Mouse (Mus musculus) c-Kit-positive CD71-negative TER-119-negative erythroid progenitor cells, embryonic 14.5 days (primary cell): ENCODE measurements around the gene Rps6ka1.
"Not testable (repeated sequence)": the region's sequence is repeated elsewhere in the genome, so short reads cannot be mapped to it uniquely, and the experiment has no call there.

Experiments
- DNase-seq: peaks from one replicate; pipeline ENCODE4 v3.0.0-alpha.2; 2013; ENCODE audit warnings: low read depth

Rps6ka1 gene

DNA sequence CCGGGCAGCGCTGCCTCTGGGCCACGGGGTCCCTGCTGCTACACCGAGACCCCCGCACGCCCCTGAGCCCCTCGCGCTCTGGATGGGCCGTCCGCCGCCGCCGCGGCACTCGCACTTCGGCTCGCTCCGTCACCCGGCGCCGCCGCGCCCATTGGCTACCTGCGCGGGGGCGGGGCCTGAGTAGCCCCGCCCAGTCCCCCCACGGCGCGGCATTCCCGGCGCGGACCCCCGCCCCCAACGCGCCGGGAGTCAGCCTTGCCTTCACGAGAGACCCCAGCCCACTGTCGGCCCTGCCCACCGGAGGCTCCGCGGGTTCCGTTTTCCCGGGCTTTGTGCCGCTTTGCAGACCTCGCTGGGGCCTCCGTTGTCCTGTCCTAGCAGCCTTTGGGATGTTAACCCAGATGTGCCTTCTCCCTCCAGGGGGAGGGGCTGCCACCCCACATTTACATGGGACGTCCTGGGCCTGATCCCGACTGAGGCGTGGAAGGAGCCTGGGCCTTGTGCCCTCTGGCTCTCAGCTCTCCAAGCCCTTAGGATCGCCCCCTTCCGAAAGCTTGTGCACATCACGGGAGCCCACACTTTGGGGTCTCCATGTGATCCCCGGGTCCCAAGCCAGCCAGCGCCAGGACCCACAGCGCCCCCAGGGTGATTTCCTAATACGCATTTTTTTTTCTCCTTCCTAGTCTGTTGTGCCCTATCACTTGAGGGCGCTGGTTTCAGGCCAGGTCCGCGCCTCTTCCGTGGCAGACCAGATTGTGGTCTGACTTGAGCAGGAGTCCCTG, at the start of gene Rps6ka1:
Gene Rps6ka1 (minus strand): TSS at position 126 of the 782 bp plus-strand sequence.
- no peak for DNase-seq

DNA sequence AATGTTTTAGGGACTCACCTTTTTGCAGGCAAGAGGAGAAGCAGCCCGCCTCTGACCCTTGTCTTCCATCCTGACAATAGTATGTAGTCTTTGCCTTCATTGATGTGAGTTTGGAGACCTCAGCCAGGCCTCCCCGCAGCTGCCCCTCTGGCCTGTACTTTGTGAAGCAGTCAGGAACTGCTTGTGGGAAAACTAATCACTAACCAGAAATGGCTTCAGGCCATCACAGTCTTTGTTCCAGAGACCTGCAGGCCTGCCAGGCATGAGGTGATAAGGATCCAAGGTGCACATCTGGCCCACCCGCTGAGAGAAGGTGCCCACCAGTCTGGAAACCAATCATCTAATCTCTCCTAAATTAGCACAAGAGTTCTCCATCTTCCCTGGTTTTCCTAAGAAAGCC, 44.2 kb upstream of the Rps6ka1 start:
- no peak for DNase-seq

DNA sequence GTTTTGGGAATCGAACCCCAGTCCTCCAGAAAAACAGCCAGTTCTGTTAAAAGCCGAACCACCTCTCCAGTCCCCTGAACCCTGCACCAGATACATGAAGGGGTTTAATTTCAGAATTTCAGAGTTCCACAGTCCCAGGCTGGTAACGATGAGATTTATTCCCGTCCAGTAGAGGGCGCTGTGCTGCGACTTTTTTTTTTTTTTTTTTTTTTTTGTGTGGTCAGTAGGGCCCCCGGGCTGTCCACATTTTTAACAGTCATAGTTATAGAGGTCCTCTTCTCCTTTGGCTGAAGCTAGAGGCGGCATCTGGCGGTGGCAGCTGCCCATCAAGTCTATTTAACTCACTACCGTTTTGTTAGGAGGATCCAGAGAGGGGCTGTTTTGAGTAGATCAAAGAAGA, 43.8 kb upstream of the Rps6ka1 start:
- DNase-seq: no peak

DNA sequence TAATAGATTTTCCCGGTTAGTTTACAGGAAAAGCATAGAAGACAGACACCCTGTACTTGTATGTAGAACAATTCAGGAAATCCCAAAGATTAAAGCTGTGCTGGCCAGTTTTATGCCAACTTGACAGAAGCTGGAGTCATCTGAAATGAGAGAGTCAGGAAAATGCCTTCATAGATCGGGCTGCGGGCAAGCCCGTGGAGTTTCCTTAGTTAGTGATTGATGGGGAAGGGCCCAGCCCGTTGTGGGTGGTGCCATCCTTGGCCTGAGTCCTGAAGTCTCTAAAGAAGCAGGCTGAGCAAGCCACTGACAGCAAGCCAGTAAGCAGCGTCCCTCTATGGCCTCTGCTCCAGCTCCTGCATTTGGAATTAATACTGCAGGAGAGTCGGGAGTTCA, 41.7 kb upstream of the Rps6ka1 start:
- DNase-seq: no peak

DNA sequence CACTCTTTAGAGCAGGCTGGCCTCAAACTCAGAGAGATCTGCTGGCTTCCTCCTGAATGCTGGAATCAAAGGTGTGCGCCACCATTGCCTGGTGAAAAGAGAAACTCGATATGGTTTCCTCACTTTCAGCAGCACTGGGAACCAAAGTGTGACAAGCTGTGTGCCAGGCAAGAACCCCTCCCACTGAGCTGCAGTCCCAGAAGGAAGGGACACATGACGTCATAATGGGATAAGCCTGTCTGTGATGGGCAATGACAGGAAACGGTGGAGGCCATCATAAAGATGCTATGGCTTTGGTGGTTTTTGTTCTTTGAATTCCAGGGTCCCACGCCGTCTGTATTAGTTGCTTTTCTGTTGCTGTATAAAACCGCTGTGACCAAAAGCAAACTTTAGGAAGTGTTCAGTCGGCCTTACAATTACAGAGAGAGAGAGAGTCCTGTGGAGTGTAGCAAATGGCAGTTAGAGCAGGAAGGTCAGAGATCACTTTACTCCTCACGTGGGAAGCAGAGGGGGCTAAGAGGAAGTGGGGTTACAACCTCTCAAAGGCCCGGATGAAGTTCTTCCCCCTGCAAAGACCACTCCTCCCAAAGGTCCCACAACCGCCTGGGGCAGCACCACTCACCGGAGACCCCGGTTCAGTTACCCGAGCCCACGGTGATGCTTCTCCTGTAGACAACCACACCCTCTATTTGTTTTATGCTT, 41.1 kb upstream of the Rps6ka1 start:
- no peak for DNase-seq

DNA sequence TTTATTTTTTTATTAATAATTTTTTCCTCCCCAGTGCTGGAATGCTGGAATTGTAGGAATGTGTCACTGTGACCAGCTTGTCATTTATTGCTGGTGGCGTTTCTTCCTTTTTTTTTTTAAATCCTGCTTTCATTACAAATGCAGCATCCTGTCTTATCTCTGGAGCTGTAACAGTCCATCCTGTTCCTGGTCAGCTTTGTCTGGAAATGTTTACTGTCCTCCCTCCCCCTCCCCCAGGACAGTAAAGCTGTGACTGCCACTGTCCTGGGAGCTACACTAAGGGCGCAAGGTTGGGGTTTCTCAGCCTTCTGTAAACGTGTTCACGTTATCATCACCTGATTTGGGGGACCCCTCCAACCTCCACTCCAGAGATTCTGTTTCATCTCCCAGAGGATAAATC, 37.6 kb upstream of the Rps6ka1 start:
- no peak for DNase-seq

DNA sequence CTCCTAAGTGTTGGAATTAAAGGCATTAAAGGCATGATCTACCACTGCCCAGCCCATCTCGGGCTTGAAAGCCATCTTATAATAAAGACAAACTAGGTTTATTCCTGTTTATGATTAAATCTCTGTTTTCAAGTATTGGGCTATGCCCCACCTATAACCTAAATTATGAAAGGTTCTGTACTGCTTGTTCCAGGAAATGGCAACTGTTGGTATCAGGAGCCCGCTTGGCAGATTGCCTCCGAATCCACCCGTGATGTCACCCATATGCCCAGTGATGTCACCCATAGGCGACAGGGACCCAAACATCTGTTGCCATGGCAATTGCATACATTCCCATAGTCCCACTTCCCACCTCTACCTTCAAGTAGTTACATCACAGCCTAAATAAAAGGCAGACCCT, 36.1 kb upstream of the Rps6ka1 start:
- no peak for DNase-seq

DNA sequence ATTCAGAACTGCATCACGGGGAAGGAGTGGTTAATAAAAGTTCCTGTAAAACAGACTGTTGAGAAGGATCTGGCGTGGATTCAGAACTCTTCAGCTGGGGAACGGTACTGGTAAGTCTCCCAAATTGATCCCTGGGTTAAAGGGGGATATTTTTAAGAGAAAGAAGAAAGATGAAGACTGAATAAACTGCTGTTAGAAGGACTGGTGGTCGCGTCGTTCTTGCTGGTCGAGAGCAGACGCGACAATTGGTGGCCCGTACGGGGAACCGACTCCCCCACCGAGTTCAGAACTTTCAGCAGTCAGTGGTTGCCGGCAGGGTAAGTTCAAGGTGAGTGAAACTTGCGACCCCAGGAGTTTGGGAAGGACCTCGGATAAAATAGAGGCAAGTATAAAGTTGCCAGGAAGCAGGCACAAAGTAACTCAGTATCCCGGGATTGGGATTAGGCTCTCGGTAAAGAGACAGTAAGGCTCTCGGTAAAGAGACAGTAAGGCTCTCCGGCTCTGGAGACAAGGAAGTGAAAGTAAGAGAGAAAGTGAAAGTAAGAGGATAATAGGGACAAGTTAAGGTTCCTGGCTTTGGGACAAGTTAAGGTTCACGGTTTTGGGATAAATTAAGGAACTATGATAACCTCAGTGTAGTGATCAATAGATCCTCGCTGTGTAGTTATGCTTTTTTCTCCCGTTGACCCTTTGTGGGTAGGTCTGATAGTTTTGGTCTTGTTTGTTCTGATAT, 30.7 kb upstream of the Rps6ka1 start:
- not testable (repeated sequence) for DNase-seq

DNA sequence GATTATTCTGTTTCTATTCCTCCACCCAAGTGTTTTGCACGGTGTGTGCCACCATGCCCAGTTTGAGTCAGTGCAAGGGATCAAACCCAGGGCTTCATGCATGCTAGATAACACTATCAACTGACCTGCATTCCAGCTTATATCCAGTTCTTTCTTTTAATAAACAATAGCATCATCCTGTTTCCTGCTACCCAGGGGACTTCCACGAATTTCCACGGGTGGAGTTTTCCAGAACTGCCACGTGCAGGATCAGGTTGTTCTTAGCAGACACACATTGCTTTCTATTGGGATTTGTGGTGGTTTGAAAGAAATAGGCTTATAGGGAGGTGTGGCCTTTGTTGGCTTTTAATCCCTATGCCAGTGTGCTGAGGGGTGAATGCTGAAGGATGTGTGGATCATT, 24.4 kb upstream of the Rps6ka1 start:
- no peak for DNase-seq

DNA sequence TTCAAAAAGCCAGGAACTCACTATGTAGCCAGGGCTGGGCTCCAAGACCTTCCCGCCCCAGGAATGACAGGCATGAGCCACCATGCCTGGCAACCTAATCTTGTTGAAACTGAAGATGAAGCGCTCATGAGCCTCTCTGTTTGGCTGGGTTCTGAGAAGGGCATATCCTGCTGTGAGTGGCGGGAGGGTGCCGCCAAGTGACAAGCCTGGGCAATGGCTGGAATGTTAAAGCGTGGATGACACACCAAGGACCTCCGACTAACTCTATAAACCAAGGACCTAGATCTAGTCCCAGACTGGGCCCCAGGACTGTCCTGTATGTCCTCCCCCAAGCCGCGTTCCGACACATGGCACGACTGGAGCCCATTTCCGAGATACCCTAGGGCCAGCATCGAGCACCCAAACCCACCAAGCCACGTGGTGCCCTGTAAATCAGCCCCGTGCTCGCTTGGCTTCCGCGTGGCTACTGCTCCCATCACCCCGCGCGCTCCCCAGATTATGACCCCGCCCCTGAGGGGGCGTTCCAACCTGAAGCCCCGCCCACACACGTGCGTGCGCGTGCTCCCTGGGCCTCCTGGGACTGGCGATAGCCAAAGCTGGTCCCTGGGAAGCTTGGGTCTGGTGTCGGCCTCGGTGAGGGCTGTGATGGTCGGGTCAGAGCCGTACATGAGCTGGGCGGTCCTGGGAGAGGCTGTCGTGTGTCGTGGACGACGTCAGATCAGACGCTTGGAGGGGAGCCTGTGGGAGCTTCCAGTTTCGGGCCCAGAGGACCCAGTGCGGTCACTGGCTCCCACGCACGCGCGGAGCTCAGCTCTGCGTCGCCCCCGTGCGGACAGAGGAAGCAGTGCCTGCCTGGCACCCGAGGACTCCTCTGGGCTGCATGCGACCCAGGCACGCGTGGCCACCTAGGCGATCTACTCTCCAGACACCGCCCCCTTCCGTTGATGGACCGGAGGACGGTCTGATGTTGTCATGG, 22.9 kb upstream of the Rps6ka1 start:
- DNase-seq: peak; percentile 87

DNA sequence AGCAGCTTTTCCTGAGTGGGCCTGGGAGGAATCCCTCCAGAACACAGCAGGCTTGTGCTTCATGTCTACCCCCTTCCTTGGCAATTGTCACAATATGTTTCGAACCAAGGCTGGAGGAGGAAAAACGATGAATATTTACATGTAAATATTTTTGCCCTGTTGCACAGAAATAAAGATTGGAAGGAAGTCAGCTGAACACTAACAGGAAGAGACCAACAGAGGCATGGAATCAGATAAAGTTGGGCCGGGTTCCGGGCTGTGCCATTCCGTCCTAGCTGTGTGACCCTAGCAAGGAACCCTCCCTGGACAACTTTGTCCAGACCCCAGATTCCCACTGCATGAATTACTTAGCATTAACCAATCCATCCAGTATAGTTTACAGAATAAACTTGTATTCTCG, 20.5 kb upstream of the Rps6ka1 start:
- DNase-seq: no peak

DNA sequence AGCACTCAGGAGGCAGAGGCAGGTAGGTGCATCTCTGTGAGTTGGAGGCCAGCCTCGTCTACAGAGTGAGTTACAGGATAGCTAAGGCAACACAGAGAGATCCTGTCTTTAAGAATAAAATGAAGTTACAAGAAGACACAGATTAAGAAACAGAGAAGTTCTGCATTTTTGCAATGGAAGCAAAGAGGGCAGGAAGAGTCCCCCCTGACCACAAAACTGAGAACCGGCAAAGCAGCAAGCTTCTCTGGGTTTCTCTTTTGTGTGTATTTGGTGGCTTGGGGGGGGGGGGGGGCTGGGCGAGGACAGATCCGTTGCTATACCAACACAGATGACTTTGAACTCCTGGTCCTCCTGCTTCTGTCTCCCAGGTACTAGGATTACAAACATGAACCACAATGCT, 19.5 kb upstream of the Rps6ka1 start:
- no peak for DNase-seq

DNA sequence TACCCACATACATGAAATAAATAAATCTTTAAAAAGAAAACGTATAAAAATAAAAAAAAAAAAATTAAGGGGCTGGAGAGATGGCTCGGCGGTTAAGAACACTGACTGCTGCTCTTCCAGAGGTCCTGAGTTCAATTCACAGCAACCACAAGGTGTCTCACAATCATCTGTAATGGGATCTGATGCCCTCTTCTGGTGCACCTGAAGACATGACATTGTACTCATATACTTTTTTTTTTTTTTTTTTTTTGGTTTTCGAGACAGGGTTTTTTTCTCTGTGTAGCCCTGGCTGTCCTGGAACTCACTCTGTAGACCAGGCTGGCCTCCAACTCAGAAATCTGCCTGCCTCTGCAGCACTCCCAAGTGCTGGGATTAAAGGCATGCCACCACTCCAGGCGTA, 18.7 kb upstream of the Rps6ka1 start:
- not testable (repeated sequence) for DNase-seq

DNA sequence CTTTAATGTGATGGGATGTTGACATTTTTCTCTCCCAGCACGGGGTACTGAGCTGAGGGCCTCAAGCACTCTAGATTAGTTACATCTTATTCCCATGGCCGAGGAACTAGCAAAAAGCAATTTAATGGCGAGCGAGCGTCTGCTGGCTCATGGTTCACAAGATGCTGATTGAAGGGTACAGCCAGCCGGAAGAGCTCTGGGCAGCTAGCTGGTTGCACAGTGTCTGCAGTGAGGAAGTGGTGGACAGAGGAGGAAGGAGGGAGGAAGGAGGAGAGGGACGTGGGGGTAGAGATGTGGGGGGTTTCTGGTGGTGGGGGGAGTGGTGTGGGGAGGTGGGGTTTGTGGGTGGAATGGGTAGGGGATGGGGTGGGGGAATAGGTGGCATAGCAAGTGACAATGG, 17.6 kb upstream of the Rps6ka1 start:
- no peak for DNase-seq

DNA sequence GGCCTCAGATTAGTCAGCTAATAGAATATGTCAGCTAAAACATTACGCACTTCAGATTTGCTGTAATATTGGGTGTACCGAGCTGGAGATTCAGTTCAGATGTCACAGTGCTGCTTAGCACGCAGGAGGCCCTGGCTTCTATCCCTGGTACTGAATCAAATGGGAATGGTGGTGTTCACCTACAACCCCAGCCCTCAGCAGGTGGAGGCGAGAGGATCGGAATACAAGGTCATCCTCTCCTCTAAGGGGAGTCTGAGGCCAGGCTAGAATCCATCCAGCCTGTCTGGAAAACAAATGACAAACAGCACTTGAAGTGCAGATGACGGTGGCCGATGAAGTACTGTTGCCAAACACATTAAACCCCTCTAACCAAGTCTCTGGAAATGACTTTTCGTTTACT, 16.7 kb upstream of the Rps6ka1 start:
- no peak for DNase-seq

DNA sequence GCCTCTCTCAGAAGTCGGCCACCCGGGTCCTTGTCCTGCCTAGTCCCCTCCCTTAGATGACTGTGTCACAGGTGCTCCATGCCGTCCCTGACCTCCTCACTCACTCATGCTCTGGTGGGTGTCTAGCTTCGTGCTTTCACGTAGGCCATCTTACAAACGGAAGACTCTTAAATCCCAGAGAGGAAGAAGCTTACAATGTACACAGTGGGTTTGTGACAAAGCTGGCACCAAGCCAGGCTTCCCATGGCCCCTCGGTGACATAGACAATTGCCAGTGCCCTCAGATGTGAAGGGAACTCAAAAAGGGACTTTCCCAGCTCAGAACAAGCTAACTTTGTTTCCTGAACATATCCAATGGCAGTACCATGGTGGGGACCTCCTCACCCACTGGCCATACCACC, 15.8 kb upstream of the Rps6ka1 start:
- DNase-seq: no peak

DNA sequence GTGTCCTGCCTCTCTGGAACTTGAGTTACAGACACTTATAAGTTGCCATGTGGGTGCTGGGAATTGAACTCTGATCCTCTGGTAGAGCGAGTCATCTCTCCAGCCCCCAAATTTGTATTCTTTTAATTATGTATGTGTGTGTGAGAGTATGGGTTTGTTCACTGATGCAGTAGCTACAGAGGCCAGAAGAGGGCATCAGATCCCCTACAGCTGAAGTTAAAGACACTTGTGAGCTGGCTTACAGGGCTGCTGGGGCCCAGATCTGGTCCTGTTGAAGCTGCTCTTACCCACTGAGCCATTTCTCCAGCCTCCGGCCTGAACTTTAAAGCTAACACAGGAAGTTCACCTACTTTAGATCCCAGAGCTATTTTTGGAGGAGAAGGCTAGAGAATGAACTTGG, 14.9 kb upstream of the Rps6ka1 start:
- no peak for DNase-seq

DNA sequence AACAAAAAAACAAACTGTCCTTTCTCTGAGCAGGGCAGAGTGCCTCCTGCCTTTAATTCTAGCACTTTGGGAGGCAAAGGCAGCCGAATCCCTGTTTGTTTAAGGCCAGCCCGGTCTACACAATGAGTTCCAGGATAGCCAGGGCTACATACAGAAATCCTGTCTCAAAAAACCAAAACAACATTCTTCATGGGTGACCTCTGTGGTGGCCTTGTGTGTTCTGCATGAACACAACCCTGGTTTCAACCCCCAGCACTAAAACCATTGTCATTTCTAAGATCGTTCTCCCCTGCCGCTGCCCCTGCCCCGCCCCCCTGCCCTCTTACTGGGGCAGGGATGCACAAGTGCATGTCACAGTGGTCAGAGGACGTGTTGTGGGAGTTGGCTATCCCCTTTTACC, 13.3 kb upstream of the Rps6ka1 start:
- DNase-seq: no peak

DNA sequence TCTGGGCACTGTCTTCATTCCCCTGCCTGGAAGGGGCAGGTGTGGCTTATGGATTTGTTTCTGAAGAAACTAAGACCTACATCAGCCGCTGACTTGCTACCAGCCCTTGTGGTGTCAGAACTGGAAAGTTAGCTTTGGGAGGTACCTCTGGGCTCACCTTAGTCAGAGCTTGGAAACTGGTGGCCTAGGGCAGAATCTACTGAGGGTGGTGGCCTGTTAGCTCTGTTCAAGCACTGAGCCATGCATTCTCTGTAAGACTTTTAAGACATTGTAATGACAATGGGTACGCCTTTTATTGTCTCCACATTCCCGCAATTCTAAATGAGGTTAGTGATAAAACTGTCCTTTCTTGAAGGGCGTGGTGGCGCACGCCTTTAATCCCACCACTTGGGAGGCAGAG, 12.8 kb upstream of the Rps6ka1 start:
- no peak for DNase-seq

DNA sequence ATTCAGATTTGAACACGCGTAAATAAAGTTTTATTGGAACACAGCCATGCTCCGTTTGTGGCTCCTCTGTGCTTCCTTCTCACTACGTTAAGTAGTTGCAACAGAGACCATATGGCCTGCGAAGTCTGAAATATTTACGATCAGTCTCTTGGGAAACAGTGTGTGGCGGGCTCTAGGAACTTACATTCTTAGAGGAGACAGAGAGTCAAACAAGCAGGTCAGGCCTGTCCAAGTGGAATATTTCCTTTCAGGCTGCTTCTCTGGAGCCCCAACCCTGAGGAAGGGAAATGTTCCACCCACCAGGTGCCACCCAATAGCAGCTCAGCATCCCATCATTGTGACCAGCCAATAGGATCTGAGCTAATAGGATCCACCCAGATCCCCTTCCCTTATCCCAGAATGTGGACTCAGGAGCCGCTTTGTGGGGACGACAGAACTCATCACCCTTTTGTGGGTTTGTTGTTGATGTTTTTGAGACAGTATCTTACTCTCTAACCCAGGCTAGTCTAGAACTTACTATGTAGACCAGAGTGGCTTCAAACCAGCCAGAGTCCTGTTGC, 11.7 kb upstream of the Rps6ka1 start:
- no peak for DNase-seq

DNA sequence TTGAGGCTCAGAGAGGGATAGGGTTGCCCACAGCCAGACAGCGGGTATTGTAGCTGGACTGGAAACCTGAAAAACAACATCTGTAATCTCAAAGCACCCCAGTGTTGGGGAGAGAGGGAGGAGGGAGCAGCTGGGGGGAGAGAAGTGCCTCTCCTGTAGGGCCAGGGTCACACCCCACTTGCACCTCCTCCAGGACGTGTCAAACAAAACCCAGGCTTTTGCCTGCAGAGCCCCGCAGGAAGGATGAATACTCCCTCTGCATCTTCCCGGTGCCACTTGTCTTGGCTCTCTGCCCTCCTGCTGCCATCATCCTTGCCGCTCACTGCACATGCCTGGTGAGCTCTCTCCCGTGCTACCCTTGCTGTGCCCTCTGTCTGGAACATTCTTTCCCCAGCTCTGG, 10.6 kb upstream of the Rps6ka1 start:
- no peak for DNase-seq
